Mouse (Mus musculus) left cerebral cortex, adult 11 months (tissue): ENCODE measurements at regions not wholly inside any gene's neighbourhood (a gene's known extent, or its start where the extent isn't known, plus 50 kb on each side); places are given as distances from the start of the nearest gene placed in this dataset.

ENCODE experiments used
- DNase-seq: peaks from one replicate; pipeline ENCODE4 v3.0.0; 2022; ENCODE audit warnings: low spot score

DNA sequence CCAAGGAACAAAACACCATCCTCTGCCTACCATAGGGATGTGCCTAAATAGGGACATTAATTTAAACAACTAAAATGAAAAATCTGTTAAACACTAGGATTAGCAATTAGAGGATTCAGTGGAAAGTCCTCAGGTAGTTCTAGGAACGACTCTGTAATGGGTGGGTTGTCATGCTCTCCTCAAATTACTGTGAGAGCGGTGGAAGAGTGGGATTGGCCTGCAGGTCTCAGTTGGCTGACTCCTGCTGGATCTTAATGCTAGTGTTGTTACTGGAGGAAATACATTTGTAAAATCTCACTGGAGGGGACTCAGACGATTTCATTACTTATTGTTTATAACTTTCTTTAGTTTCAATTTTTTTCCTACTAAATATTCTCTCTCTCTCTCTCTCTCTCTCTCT is 525.6 kb upstream of the 4930452B06Rik start:
- no peak for DNase-seq

DNA sequence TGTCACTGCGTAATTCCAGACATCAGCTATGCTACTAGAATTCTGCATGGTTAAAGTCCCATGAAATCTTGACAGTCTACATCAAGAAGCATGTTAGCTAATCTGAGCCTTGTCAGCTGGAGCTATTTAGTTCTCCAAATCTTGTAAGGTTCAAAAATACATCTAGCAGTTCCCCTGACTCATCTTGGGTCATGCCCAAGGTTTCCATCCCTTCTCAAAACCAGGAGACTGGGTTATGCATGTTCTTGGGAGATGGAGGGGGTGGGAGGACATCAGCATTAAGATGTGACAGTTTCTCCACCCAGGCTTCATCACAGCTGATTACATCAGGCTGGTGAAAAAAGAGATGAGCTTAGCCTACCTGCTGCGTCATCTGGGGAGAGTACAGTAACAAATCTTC is 495.3 kb upstream of the 4930452B06Rik start:
- peak; percentile 10 for DNase-seq

DNA sequence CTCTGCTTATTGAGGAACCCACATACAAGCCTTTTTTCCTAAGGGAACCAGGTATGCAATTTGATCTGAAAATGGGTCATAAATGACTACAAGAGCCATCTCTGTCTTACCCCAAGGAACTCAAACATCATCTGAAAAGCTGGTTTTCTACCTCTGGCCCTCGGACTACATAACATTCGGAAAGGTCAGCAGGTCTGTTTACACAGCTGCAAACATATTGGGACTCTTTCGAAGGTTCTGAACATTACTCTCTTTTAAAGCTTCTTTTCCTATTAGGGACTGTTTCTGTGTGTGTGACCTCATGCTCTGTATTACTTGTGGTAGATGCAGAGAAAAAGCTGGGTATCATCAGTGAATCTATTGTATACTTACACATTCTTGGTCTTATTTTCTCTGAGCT is 491.9 kb upstream of the 4930452B06Rik start:
- DNase-seq: no peak

DNA sequence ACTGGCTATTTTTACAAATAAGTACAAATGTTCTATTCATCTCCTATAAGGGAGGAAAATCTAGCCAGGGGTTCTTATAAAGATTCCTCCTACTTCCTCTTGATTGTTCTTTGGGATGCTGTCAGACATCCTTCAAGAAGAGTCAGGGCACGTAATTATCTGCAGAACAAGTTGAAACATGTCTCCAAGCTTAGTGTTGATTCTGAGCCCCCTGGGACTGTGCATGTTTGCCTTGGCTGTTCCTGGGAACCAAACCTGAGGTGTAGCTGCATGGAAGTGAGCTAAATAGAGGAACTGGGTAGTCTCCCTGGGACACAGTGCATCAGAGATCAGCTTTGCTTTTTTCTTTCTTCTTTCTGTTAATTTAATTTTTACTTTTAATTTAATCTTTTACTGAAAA is 484.8 kb upstream of the 4930452B06Rik start:
- DNase-seq: no peak

DNA sequence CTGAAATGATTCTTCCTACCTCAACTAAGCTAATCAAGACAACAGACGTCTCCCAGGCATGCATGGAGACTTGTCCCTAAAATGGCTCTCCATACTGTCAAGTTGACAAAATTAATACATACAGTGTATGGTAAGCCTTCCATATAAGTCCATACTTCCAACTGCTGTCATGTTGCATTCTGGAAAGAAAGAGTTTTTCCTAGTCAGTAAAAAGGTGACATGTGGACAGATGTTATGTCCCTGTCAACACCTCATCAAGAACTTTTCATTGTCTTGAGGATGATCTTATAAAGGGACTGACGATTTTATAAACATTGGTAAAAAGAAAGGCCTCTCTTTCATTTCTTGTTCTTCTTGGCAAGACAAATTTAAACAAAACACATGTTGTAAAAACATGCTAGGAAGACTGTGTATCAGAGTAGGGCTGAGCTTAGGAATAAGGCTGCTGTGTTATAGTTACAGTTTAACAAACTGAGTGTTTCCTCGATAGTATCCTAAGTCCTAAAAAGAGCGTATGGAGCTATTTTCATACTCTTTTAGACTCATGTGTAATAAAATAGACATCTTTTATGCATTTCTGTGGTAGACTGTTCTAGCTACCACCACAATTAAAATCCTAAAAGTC is 480.7 kb upstream of the 4930452B06Rik start:
- DNase-seq: no peak

DNA sequence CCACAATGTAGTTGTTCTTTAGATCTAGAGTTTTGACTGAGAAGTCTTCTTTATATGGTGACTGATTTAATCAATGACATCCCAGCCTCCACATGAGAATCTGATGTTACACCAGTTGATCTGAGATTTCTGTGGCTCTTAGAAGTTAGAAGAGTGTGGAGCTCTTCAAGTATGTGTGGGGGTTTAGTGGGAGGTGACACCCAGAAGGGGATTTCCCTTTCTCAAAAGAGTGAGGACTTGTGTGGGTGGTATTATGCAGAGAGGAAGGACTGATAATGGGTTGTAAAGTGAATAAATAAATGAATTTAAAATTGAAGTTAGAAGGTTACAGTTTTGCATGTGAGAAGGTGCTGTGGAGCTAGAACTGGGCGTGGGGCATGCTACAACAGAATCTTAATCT is 439.7 kb upstream of the 4930452B06Rik start:
- no peak for DNase-seq

DNA sequence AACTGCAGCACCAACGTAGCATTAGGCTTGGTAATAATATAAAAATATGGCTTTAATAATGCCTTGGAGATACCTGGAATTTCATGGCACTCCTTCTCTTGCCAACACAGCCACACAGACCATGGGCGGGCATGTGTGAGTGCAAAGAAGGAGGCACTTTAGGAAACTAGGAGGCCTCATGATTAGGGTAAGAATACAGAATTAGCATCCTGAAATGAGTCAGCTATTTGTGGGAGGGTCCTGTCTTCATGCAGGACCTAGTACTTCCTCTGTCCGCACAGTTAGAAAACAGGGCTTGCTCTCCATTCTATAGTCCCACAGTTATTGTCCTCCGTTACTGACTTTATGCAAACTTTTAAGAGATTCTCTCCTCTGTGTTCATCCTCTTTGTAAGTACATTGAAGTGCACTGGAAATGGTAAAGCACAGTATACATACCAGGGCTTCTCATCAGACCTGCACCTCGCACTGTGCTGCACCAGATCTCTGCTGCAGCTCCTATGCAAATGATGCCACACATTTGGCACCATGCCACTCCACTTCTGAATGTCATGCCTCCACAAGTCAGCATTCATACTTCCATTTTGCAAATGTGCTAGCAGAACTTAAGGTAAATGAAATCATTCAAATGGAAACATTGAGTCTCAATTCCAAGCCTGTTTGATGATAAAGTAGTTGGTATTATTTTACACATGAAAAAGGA is 423.7 kb upstream of the 4930452B06Rik start:
- DNase-seq: no peak

DNA sequence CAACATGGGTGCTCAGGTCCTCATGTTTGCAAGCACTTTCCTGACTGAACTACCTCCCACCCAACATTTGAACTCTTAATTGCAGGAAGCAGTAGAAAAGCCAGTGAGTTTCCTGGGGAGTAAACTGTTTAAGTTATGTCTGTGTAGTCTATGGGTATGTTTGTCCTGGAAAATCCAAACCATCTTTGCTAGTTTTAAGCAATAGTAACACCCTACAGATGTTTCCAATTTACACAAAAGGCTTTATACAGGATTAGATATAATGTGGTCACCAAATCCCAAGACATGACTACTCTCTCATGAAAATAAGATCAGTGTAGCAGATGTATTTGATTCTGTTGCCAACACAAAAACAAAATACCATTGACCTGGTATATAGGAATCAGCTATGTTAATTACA is 421.1 kb upstream of the 4930452B06Rik start:
- no peak for DNase-seq

DNA sequence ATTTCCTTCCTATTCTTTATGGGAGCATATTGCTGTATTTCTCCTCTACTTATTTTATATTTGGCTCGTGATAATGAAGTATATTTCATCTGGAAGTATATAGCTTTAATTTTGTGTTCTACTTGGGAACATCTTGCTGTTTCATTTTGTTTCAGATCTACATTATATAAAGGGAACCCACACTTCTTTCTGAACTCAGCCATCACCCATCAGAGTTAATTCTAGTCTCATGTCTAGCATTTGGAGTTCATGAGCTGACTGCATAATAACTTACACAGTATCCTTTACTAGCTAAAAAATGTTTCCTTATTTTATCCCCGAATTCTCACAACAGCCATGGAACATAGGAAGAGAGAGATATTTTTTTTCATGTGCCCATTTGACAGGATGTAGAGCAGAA is 413.6 kb upstream of the 4930452B06Rik start:
- no peak for DNase-seq

DNA sequence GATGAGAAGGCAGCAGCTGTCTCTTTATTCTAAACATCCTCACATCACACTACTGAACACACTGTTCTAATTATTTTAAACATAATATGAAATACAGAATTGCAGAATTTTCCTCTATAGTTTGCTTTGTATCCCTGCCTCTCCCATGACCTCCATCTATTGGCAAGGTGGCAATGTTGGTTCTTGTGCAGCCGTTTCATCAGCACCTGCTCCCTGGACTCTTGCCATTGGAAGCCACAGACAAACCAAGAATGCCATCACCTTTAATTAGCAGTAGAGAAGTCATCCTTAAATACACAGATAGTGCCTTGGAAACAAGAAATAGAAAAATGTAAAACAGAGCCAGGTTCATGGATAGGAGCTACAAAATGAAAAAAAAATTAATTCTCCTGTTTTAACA is 413.0 kb upstream of the 4930452B06Rik start:
- no peak for DNase-seq

DNA sequence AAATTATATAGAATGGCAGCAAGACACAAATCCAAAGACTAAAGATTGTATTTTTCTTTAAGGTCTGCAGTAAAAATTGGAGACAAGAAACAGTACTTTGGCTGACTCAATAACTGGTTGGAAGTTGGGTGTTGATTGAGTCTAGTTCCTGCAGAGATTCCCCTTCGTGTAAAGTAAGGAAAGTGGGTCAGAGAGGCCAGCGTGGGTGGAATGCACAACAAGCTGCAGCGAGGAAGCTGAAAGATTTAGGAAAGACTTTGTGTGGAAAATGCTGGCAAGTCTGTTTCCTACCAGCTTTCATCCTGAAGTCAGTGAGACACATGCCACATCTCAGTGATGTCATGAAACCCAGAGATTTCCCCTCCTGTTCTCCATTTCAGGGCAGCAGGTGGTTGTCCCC is 405.1 kb upstream of the 4930452B06Rik start:
- DNase-seq: peak; percentile 17

DNA sequence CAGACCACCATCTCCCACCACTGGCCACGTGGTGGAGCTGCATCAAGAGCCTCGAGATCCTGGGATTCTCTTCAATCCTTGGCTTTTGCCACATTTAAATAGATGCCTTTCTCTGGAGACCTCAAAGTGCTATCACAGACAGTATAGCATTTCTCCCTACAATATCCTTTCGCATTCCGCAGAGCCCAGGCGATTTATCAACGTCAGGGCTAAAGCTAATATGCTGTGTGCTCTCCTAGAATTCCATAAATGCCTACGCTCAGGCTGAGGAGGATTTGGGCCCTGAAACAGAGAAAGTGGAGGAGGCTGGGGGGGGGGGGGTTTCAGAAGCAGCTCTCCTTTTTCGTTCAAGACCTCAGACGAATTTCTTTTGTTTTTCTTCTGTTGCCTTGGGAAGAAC is 394.0 kb upstream of the 4930452B06Rik start:
- DNase-seq: no peak

DNA sequence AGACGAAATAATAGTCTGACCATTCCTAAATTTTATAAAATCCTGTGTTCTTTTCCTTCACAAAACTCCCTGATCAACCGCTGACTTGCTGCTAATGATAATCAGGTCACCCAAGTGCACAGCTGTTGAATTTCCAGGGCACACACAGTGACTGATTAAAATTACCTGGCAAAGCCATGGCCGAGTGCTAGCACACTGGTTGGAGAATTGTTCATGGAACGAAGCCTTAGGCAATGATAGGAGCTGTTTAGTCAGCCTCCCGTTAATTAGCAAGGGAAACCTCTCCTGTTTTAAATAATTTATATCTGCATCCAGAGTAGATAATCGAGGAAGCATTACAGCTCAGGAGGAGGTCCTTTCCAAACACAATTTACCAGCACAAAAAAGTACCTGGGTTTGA is 362.8 kb upstream of the 4930452B06Rik start:
- DNase-seq: no peak

DNA sequence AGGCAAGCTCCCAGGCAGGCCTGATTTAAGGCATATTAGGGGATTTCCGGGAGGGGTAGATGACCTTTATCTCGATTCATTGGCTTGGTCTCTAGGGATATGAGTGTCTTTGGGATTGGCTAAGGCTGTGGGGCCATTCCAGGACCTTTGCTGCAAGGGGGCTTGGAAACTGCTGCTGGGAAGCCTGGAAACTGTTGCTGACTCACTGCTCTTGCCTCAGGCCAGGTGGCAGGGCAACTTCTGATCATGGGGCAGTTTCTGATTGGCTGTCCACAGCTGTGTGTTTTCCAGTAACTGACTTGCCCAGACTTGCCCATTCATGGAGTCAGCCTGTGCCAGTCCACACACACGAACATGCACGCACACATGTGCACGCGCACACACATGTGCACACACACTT is 349.8 kb upstream of the 4930452B06Rik start:
- DNase-seq: no peak

DNA sequence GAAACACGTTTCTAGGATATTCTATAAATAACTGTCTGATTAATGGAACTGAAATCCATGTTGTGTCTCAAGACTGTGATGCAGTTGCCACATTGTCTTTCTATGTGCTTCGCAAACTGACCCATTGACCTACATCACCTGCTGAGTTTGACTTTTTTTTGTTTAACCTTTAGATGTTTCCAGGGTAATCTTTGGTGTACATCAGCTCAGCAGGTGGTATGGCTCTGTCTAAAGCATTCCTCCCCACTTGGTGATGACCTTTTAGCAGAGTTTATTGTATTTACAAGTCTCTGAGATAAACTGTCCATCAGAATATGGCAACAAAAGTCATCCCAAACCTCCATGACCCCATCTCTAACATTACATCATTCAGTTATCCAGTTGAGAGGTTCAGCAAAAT is 337.0 kb upstream of the 4930452B06Rik start:
- no peak for DNase-seq

DNA sequence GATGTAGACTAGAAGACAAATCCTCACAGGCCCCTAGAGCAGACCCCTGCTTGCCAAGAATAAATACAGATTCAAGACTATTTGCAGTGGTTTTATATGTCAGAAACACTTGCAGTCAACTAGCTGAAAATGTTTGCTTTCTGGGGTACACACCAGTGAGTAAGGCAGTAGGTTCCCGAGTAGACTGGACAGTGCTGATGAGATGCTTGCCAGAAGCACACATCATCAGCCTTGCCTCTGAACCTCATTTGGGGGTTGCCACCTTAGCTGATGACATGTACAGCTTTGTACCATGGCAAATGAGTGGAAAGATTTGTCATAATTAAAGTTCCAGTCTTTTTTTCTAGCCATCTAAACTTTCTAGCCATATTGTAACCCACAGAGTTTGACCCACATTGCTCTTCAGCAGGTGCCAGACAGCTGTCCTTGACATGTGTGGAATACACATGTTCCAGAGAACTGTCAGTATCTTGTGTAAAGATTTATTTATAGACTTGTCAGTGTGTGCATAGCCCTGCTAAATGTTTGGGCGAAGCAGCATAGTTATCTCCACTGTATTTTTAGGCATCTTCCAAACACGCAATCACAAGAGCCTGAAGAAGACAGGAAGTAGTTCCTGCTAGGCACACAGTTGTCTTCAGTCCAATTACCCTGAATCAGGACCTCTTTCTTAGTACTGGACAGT is 334.5 kb upstream of the 4930452B06Rik start:
- no peak for DNase-seq

DNA sequence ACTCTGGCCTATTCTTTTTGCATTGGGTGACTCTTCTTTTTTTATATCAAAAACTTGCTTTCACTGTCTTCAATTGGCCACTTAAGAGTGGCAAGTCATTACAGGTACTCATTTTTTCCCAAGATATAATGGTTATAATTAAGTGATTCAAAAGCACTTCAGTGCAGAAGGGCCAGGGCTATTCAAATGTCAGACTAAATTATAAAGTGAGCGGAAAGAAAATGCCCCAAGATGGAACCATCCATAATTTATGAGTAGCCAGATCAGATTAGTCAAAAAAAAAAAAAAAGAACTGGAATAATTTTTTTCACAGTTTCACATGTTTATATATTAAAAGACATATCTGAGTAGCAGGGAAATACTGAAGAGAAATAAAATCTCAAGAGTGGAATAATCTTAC is 333.8 kb upstream of the 4930452B06Rik start:
- DNase-seq: no peak

DNA sequence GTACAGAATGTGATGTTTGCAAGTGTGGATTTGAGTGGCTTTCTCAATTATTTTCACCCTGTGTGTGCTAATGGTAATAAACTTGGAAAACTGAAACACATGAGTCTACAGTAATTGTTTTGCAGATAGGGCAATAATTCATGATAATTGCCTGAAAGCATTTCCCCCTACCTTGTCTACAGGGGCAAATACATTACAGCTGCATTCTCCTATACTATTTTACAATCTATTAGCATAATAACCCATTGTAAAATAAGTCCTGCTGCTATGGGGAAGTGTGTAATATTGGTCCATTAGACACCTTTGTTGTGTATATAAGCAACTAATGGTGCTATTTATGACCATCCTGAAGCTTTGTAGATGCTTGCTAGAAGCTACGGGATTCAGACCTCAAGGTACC is 327.4 kb upstream of the 4930452B06Rik start:
- DNase-seq: no peak

DNA sequence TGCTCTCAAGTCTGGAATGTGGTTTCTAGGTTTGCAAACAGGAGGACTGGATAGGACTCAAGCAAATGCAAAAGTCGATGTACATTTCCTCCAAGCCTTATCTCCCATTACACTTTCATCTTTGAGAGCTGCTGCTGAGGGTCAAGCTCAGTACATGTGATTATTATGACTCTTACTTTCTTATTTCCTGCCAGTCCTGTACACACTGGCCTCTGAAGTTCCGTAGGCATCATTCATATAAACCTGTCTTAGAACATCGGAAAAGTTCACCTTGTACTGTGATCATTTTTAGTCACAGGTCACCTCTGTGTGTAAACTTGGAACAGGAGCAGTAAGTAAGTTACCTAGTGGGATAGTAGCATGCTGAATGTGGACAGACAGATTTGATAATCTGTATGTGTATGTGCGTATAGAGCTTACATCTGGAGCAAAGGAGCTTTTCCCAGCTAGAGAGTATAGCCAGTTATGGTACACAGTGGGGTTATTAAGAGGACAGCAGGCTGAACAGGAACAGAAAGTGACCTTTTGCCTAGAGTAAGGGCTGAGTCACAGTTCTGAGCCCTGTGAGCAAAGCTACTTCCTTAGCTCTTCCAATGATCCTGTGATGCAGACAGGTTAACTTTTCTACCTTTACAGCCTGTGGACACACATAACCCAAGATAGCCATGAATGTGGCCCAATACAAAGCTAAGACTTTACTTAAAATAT is 319.2 kb upstream of the 4930452B06Rik start:
- DNase-seq: no peak

DNA sequence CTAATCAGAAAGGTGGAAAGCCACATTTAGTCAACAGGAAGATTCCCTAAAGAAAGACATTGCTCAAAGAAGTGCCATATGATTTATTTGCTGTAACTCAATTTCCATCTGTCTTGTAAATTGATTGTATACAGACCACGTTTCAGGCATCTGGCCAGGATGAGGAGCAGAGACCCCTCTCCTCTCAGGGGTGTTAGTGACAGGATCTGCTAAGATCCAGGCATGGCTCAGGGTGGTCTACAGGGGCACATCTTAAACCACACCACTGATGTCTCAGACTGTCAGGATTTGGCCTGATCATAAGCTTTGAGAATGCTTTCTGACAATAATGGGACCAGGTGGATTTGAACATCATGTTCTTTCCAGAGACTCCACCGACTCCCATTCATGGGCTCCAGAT is 295.5 kb upstream of the 4930452B06Rik start:
- no peak for DNase-seq

DNA sequence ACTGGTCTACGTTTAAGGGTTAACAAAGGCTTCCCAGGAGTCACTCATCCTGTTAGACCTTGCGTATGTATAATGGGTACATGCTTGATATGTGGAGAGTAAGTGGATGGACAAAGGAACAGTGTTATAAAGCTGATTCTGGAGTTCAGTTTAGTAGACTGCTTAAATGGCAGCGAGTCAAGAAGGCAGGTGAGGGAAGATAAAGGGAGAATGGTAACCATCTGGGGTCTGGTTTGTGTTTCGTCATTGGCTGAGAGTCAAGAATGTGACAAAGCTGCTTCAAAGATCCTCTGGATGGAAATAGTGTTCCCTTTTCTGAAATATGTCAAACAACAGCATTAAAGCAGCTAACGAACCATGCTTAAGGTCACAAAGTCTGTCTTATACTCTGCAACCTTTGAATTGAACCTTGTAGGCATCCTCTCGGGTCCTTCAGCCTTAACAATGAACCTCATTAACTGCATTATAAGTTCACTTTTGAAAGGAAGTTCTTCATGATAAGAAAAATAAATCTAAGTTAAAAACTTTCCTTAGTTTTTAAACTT is 286.9 kb upstream of the 4930452B06Rik start:
- no peak for DNase-seq

DNA sequence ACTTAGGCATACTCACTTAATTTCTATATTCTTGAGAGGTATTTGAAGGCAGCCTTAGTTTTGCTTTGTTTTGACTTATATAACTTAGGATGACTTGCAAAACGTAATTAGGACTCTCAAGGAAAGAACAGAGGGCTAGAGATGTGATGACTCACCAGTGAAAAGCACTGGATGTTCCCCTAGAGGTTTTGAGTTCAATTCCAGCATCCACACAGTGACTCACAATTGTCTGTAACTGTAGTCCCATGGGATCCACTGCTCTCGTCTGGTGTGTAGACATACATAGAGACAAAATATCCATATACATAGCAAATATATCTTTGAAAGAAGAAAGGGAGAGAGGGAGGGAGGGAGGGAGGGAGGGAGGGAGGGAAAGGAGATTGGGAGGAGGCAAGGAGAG is 282.7 kb upstream of the 4930452B06Rik start:
- DNase-seq: peak; percentile 4
